Mouse (Mus musculus) stomach, embryonic 14.5 days (tissue): ENCODE results near the gene Farp1. TPM values are rescaled to one million over a fixed set of nuclear protein-coding genes. Genes with fewer than 3 reads are reported as not detected.

Experiments used
- ATAC-seq: fragments of 200-750 bp; cut with Nextera tagmentation; 2 replicates; pipeline ENCODE4 v1.8.0; 2017; ENCODE audit warnings: low read depth, moderate TSS enrichment; ENCODE audit not compliant: insufficient number of reproducible peaks, insufficient read depth, low FRiP score
- H3K27ac ChIP-seq: fragments of 300-500 bp; sonication (generic); 2 replicates; pipeline ENCODE4 v1.5.1; 2014; ENCODE audit warnings: mild to moderate bottlenecking, low read length, moderate library complexity, mixed read lengths
- H3K27me3 ChIP-seq: fragments of 300-500 bp; sonication (generic); 2 replicates; pipeline ENCODE4 v1.6.1; 2014; ENCODE audit warnings: low read length, control low read depth, mixed read lengths; ENCODE audit not compliant: control insufficient read depth, insufficient read depth
- H3K36me3 ChIP-seq: fragments of 300-500 bp; sonication (generic); 2 replicates; pipeline ENCODE4 v1.6.1; 2014; ENCODE audit warnings: mild to moderate bottlenecking, control low read depth, low read length, moderate library complexity, mixed read lengths; ENCODE audit not compliant: control insufficient read depth, insufficient read depth
- H3K4me1 ChIP-seq: fragments of 300-500 bp; sonication (generic); 2 replicates; pipeline ENCODE4 v1.6.1; 2014; ENCODE audit warnings: low read length, control low read depth, mixed read lengths; ENCODE audit not compliant: control insufficient read depth, insufficient read depth
- H3K4me2 ChIP-seq: fragments of 300-500 bp; sonication (generic); replicated peaks from 2 replicates; pipeline ENCODE4 v1.6.1; 2014; ENCODE audit warnings: low read depth, low read length, control low read depth
- H3K4me3 ChIP-seq: fragments of 300-500 bp; sonication (generic); 2 replicates; pipeline ENCODE4 v1.5.1; 2014; ENCODE audit warnings: low read depth, low read length, control low read depth
- H3K9ac ChIP-seq: fragments of 300-500 bp; sonication (generic); replicated peaks from 2 replicates; pipeline ENCODE4 v1.6.1; 2014; ENCODE audit warnings: low read depth, mild to moderate bottlenecking, control low read depth, low read length, moderate library complexity, mixed read lengths
- H3K9me3 ChIP-seq: fragments of 300-500 bp; sonication (generic); 2 replicates; pipeline ENCODE4 v1.6.1; 2016; ENCODE audit warnings: low read depth, low read length, control low read depth; ENCODE audit not compliant: control insufficient read depth
- WGBS: fragments of 180-500 bp; shearing (Covaris S2); extraction: QIAGEN DNeasy Blood & Tissue Kit; methylation state at CpG from one replicate; pipeline ENCODE4 v1.1.7; 2014; 5-methylcytosine and 5-hydroxymethylcytosine counted together
- polyA plus RNA-seq: library from polyadenylated mRNA; unstranded; fragments of >200 nt; fragmentation: Nextera tagmentation; extraction: Ambion mirVana; gene quantifications from 2 replicates; pipeline ENCODE4 v1.2.1, GENCODE M21; 2014

Gene Farp1
- polyA plus RNA-seq, 1 experiment from 2014 or later: 22.2 TPM

- Histone ChIP-seq H3K9me3 (no peaks in the 10 kb centered on the region), H3K4me2 (no peak overlapping the region), H3K4me1 (peaks cover 34% of the 10 kb centered on the region), H3K36me3 (0 out of 2 replicates have a peak, but pooled peaks cover 3% of the 10 kb centered on the region), H3K4me3 (no peak overlapping the region), H3K27me3 (no peaks in the 10 kb centered on the region), H3K9ac (no peak overlapping the region), H3K27ac (no peak overlapping the region)
- ATAC-seq: no peak
- WGBS: 72% methylated on average over 11 of the region's 11 CpGs
Measured at GRCm38 (mm10) chr14:121060484-121060883, 25.5 kb downstream of the Farp1 start.

- Histone ChIP-seq H3K4me3 (no peak overlapping the region), H3K27ac (peak overlapping the region; percentile 50; the same call in 1 of the 2 replicates), H3K9ac (no peak overlapping the region), H3K36me3 (0 out of 2 replicates have a peak, but pooled peaks cover 3% of the 10 kb centered on the region), H3K27me3 (no peaks in the 10 kb centered on the region), H3K4me1 (peaks cover 34% of the 10 kb centered on the region), H3K9me3 (no peaks in the 10 kb centered on the region), H3K4me2 (no peak overlapping the region)
- WGBS: 59% methylated on average over 4 of the region's 4 CpGs
- no peak for ATAC-seq
Measured at GRCm38 (mm10) chr14:121061686-121062085, 26.7 kb downstream of the Farp1 start.

- H3K9ac ChIP-seq: no peak overlapping the region
- WGBS: 25% methylated on average over 14 of the region's 14 CpGs
Measured at GRCm38 (mm10) chr14:121062238-121063082, 27.5 kb downstream of the Farp1 start.

GRCm38 (mm10) chr14:121064726-121065125, 29.7 kb downstream of the Farp1 start:
- Histone ChIP-seq H3K36me3 (no peaks in the 10 kb centered on the region), H3K4me3 (no peak overlapping the region), H3K4me1 (peaks cover 30% of the 10 kb centered on the region), H3K4me2 (no peak overlapping the region), H3K9me3 (no peaks in the 10 kb centered on the region), H3K27ac (no peak overlapping the region), H3K9ac (no peak overlapping the region), H3K27me3 (no peaks in the 10 kb centered on the region)
- no peak for ATAC-seq
- 85% methylated on average over 1 of the region's 1 CpGs for WGBS

More at GRCm38 (mm10) chr14:121062238-121063082, 27.5 kb downstream of the Farp1 start:
- Histone ChIP-seq H3K27ac (peak overlapping the region; percentile 50; the same call in 1 of the 2 replicates), H3K4me1 (peaks cover 34% of the 10 kb centered on the region), H3K27me3 (no peaks in the 10 kb centered on the region), H3K4me3 (no peak overlapping the region), H3K9me3 (no peaks in the 10 kb centered on the region), H3K4me2 (no peak overlapping the region), H3K36me3 (0 out of 2 replicates have a peak, but pooled peaks cover 3% of the 10 kb centered on the region)
- ATAC-seq: peak; percentile 80; the same call in 1 of the 2 replicates

- H3K9ac ChIP-seq: no peak overlapping the region
- H3K4me2 ChIP-seq: no peak overlapping the region
- no peak for ATAC-seq
- no peak overlapping the region for H3K27ac ChIP-seq
- no peaks in the 10 kb centered on the region for H3K4me1 ChIP-seq
- 98% methylated on average over 5 of the region's 5 CpGs for WGBS
- H3K9me3 ChIP-seq: no peaks in the 10 kb centered on the region
- H3K36me3 ChIP-seq: peaks cover 3% of the 10 kb centered on the region; the same call in 1 of the 2 replicates
- H3K27me3 ChIP-seq: no peaks in the 10 kb centered on the region
- no peak overlapping the region for H3K4me3 ChIP-seq
Measured at GRCm38 (mm10) chr14:121073093-121073866, 38.3 kb downstream of the Farp1 start.

GRCm38 (mm10) chr14:121074197-121074734, 39.3 kb downstream of the Farp1 start:
- Histone ChIP-seq H3K9ac (no peak overlapping the region), H3K4me2 (no peak overlapping the region), H3K4me3 (no peak overlapping the region), H3K4me1 (no peaks in the 10 kb centered on the region), H3K36me3 (peaks cover 3% of the 10 kb centered on the region; the same call in 1 of the 2 replicates), H3K27me3 (no peaks in the 10 kb centered on the region), H3K27ac (no peak overlapping the region), H3K9me3 (no peaks in the 10 kb centered on the region)
- WGBS: 88% methylated on average over 2 of the region's 2 CpGs
- ATAC-seq: no peak

- H3K27ac ChIP-seq: no peak overlapping the region
- no peaks in the 10 kb centered on the region for H3K27me3 ChIP-seq
- H3K4me3 ChIP-seq: no peak overlapping the region
- H3K9ac ChIP-seq: no peak overlapping the region
- H3K36me3 ChIP-seq: 0 out of 2 replicates have a peak, but pooled peaks cover 3% of the 10 kb centered on the region
- WGBS: 78% methylated on average over 5 of the region's 5 CpGs
- H3K9me3 ChIP-seq: no peaks in the 10 kb centered on the region
- no peak for ATAC-seq
- no peak overlapping the region for H3K4me2 ChIP-seq
- H3K4me1 ChIP-seq: peaks cover 7% of the 10 kb centered on the region
Measured at GRCm38 (mm10) chr14:121080739-121081138, 45.7 kb downstream of the Farp1 start.

GRCm38 (mm10) chr14:121082341-121082740, 47.3 kb downstream of the Farp1 start:
- Histone ChIP-seq H3K27me3 (no peaks in the 10 kb centered on the region), H3K4me1 (peaks cover 7% of the 10 kb centered on the region), H3K9ac (no peak overlapping the region), H3K4me3 (no peak overlapping the region), H3K9me3 (no peaks in the 10 kb centered on the region), H3K36me3 (0 out of 2 replicates have a peak, but pooled peaks cover 3% of the 10 kb centered on the region), H3K27ac (no peak overlapping the region), H3K4me2 (no peak overlapping the region)
- ATAC-seq: no peak
- 21% methylated on average over 7 of the region's 7 CpGs for WGBS
